Mouse (Mus musculus) bone marrow, adult 2 months (tissue): ENCODE data around the gene Kcnab1.

Source experiments
- CTCF ChIP-seq: fragments of 200-500 bp; IDR thresholded peaks from 2 replicates; pipeline ENCODE4 v1.5.1; 2011; ENCODE audit warnings: low read length, control low read depth; ENCODE audit not compliant: control insufficient read depth, insufficient read depth
- POLR2A ChIP-seq: fragments of 200-500 bp; IDR thresholded peaks from 2 replicates; pipeline ENCODE4 v1.6.1; 2011; ENCODE audit warnings: low read depth, mild to moderate bottlenecking, control low read depth, low read length, borderline replicate concordance; ENCODE audit not compliant: control insufficient read depth

- no peak for TF ChIP-seq POLR2A
- TF ChIP-seq CTCF: no peak
Observed at GRCm38 (mm10) chr3:65407891-65408290, 298.7 kb downstream of the Kcnab1 start.
